Mouse (Mus musculus) right cerebral cortex, postnatal 25 days (tissue): ENCODE data around the gene Ighmbp2.
"Not testable (repeated sequence)": the region's sequence is repeated elsewhere in the genome, so short reads cannot be mapped to it uniquely, and the experiment has no call there.

ENCODE experiments used
- DNase-seq: peaks from one replicate; pipeline ENCODE4 v3.0.0; 2022

Gene Ighmbp2

DNA sequence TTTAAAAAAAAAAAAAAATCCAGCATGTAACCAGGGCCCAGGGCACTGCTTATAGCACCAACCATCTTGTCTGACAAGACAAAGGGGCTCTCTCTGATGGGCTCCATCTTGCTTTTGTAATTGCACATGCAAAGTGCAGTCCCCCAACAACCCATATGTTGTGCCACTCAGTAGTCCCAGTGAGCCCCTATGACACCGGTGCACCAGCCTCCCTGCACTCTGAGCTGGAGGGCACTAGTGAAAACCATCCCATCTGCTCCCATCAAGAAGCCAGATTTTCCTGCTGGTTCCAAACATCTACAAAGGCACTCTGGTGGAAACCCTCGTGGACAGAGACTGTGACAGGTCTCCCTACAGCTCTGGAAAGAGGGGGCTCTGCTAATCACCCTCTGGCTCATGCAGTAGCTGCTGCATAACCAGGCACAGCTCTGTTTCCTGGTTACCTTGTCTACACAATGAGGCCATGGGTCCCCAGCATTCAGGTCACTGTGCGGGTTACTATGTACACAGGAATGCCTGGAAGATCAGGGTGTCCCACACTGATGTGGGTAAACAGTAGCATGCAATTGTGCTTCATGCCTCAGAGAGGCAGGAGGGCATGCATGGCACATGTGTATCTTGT is 7.0 kb downstream of the Ighmbp2 start:
- DNase-seq = no peak

DNA sequence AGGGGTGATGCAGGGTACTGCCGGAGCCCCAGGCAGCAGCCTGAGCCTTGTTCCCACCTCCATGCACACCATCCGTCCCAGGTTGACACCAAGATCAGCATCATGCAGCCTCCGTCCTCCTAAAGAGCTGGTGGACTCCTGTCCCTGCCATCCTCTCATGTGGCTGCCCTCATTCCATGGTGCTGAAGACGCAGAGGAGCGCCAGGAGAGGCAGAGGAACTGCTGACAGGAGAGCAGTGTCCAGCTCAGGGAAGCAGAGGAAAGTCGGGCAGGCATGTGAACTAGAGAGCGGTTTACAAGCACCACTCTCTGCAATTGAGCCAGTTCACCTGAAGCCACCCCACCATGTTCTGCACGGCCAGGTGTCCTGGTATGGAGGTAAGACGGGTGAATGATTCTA is 9.5 kb downstream of the Ighmbp2 start:
- no peak for DNase-seq

DNA sequence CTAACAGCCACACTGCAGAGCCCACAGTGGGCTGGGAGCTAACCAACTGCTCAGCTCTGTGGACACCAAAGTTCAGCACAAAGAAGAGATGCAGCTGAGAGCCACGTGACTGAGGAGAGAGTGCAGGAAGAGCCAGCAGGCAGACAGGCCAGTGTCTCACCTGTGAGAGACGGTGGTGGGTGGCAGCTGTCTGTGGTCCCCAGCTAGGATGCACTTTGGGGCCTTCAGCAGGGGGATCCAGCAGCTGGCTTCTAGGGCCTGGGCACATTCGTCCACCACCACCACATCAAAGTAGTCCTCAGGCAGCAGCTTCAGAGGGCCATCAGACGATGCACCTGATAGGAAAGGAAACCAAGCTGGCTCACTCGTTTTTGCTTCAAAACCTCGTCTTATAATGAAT is 11.5 kb downstream of the Ighmbp2 start:
- no peak for DNase-seq

DNA sequence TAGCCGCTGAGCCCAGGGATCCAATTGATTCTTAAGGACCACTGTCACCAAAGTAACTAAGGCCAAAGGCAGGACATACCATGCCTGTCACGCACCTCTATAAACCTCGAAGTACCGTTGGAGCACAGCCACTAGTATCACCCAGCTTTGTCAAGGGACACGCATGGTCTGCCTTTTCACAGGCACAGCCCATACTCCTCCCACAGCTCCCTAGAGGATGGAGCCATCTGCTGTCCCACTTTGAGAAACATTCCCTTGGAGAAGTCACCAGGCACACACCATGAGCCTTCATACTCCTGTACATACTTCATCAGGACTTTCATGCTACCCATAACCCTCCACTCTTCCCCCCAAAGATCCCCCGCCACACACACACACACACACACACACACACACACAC is 13.0 kb downstream of the Ighmbp2 start:
- DNase-seq = peak; percentile 4

DNA sequence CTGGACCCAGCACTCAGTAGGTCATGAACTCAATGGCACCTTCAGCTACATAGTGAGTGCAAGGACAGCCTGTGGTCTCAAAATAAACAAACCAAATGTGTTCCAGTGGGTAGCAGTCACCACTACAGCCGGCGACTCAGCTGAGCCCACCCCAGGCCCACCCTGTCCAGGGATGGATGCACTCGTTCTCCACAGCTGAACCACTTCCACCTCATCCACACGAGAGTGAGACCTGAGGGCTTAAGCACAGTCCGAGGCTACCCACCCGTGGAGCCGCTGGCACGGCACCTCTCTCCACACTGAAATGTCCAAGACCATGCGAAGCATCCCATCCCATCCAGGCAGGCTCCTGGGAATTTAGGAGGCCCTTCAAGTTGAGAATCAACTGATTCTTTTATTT is 13.5 kb downstream of the Ighmbp2 start:
- DNase-seq = peak; percentile 1

DNA sequence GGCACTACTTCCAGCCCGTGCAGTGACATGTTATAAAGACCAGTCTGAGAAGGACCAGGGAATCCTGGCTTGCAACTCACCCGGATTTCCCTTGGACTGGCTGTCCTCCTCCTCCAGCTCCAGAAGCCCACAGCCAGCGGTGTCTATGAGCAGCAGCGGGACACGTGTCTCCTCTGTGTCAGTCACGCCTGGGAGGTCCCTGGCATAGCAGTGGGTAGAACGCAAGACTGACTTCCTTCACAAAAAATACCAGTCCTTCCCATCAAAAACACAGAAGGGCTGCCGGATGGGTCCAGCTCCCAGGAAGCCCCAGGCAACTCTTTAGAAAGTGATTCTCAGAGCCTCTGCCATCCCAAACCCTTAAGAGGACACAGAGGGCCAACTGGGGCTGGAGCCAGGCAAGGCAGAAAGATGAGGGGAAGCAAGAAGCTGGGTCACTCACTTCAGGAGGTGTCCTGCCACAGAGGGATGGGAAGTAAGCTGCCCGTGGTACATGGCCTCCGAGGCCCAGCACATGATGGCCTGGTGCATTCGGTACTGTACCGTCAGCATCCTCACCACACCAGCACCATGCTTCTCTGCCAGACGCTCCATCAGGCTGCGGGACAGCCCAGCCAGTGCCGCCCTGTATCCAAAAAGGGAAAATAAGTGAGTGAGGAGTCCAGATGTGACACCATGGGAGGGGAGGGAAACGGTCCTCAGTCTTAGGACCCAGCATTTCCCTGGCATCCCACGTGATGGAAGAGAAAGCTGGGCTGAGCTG is 14.4 kb downstream of the Ighmbp2 start:
- DNase-seq = peak; percentile 2

DNA sequence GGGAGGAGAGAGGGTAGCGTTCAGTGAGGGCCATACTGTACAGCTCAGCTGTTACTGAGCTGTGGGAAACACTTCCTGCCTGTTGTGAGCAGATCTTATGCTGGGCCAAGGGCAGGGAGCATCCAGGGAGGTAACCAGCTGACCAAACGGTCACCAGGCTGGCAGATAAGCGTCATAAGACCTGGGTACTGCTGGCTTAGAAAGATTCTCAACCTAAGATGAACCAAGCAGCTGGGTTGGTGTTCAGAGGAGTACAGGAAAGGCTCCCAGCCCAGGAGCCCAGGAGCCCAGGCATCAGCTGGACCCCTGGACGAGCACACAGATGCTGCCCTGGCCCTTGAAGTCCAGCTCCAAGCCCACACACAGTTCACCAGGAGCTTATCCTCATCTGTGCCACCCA is 15.5 kb downstream of the Ighmbp2 start:
- DNase-seq = no peak

DNA sequence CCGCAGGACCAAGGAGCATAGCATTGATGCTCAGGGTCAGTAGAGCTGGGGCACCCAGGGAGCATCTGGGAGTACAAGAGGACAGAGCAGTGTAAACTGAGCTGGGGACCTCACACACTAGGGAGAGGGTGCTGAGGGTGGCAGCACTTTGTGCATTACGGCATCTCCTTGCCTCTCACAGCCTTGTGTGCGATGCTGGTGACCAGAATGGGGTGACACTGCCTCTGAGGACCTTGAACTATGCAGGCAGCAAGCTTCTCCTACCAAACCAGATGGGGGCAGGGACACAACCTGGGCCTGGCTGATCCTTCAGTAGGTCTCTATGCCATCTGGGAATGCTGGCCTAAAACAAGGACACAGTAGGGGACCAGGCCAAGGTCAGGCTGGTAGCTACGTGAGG is 16.1 kb downstream of the Ighmbp2 start:
- DNase-seq = peak; percentile 1

DNA sequence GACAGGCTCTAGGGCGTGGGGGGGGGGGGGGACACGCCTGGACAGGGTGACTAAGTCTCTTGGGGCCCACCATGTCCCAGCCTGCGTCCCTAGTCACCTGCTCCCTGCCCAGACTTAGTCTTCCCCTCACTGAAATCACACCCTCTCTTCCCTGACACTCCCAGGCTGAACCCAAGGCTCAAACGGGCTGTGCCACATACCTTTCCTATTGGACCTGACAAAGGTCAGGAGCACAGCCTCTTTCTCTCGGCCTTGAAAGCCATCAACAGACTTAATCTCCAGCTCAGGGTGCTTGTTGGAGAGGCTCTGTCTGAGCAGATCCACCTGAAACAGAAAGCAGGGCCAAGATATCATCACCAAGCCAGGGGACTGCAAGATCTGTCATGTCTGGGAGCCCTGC is 16.7 kb downstream of the Ighmbp2 start:
- DNase-seq = no peak

DNA sequence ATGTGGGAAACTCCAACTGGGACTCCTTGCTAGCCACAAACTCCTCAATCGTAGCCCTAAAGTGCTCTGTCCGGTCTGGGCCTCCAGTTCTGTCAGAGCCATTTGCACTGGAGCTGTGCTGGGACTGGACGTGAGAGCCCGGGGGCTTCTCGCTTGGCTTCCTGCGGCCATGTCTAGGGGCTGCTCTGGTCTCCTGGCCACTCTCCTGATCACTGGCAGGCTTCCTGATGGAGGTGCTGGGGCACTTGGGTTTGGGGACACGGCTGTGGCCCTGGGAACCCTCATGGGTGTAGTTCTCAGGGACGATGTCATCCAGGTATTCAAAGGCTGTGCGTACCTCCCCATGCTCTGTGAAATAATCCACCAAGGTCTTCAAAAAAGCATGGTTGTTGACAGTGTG is 17.6 kb downstream of the Ighmbp2 start:
- peak; percentile 1 for DNase-seq

DNA sequence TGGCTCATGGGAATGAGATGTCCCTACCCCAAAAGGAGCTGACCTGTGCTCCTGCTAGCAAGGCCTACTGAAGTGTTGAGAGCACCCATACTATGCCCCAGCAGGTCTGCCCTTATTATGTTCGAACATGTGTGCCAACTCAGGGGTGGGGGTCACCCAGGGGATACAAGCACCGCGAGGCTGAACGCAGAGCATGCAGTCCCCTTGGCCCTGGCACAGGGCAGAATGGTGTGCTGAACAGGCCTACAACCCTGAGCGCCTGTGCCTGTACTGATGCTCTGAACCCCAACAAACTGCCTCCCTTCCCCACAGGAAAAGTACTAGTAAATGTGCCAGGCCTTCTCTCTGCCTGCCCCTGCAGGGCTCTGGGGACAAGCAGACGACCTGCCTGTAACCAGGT is 18.5 kb downstream of the Ighmbp2 start:
- no peak for DNase-seq

DNA sequence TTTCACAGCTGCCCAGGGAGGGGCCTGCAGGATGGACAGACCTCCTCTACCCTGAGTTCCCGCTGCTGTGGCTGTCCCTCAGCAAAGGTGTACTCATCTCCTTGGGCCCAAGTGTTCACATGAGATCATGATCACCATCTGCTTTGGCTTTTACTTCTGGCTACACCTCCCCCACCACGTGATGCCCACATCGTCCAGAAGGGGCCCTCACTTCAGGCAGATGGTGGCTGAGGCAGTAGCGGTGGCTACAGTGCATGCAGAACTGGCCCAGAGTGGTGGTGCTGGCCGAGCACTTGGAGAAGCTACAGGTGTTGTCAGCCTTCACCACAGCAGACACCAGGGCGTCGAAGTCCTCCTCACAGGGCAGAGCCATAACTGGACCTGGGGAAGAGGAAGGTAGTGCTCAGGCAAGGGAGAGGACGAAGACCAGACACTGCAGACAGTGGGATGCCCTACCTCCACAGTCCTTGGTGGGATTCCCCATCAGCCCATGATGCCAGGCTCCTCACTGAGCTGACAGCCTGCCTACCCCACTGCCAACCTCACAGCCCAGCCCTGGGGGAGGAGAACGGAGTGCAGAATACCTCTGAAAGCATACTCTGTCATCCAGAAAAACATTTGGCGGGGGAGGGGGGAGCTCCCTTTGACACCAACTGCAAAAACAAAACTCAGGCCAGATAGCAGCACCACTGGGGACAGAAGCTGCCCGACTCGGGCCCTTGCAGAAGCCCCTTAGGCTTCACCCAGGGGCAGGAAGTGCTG is 20.9 kb downstream of the Ighmbp2 start:
- DNase-seq = no peak

DNA sequence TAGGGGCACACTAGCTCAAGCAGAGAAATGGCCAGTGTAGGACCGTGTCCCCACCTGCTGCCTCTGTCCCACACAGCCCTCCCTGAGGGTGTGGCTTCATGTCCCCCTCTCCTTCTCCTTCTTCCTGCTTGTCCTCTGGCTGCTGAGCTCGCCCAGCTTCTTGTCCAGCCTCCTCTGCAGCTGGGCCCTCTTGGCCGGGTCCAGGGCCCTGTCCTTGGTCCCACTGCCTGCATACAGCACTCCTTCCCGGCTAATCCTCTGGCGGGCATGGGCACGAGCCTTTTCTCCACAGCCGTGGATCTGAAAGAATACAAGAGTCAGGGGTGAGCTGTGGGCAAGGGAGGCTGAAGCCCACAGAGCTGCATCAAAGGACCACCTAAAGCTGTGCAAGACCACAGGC is 21.5 kb downstream of the Ighmbp2 start:
- no peak for DNase-seq

DNA sequence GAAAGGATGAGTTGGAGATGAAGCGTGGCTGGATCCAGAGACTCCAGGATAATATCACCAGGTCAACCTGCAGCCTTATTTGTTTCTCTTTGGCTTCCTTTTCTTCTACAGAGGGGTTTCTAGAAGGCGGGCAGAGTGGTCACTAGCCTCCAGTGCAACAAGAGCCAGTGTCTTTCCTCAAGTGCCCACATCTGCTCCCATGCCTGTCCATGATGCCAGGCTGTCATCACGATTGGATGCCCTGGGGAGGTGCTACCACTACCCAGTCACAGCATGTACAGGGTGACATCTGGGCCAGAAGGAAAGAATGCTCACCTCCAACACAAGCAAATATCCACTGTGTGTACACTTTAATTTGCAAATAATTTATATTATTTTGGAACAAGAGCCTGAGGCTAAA is 22.2 kb downstream of the Ighmbp2 start:
- DNase-seq = no peak

DNA sequence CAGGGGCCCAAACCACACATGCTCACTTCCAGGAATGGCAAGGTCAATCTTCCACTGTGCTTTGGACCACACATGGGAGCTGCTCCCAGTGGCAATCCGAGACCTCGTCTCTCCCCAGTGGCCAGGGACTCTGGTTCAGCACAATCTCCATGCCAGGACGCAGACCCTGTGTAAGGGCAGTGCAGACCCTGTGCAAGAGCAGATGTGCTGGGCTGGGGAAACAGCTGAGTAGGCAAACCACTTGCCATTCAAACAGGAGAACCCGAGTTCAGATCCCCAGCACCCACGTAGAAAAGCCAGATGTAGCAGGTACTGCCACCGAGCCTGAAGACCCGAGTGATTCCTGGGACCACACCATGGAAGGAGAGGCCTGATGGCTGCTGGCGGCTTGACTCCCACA is 22.8 kb downstream of the Ighmbp2 start:
- no peak for DNase-seq

DNA sequence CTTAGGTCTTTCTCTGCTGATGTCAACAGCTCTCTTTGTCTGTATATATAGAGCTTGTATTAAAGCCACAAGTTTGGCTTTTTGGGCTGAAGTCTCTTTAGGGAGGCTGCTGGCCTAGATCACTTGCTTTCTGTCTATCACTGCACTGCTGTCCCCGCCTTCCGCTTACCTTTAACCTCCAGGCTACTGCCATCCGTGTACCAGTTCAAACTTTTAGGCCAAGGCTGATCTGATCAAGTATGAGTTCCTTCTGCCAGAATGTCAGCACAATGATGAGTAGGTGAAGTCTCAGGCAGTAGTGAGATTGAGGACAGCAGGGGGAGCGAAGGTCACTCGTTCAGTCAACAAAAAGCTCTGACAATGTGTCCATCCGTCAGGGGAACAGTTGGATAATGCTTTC is 57.6 kb downstream of the Ighmbp2 start:
- DNase-seq = not testable (repeated sequence)

DNA sequence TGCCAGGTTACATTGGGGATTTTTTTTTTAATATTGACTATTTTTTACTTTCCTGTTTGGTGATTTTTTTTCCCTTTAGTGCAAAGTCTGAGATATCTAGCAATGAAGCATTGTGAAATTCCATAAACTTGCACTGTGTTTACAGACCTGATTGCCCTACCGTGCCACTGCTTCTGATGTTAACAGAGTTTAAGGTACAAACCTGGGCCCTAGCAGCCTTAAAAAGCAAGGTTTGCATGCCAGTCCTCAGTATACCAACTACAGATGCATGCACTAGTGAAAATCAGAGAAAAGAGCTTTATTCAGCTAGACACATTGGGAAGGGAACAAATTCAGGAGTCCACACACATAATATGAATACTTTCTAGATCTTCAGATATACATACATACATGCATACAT is 67.9 kb downstream of the Ighmbp2 start:
- not testable (repeated sequence) for DNase-seq
